Mouse (Mus musculus) erythroblast, embryonic 14.5 days (primary cell): ENCODE data around the gene Magt1.

Experiments used
- GATA1 ChIP-seq: IDR thresholded peaks from 2 replicates; pipeline ENCODE4 v1.6.1; 2012; ENCODE audit warnings: low read length, inconsistent platforms, mixed read lengths
- TAL1 ChIP-seq: IDR thresholded peaks from 3 replicates; pipeline ENCODE4 v1.6.1; 2012; ENCODE audit warnings: low read length, inconsistent platforms, mixed read lengths

- no peak for TF ChIP-seq GATA1
- no peak for TF ChIP-seq TAL1
These were observed 944 bp downstream of the Magt1 start for GRCm38 (mm10) chrX:106010762-106011161.
